Mouse (Mus musculus): Measurements from ENCODE around the gene Gm20721. TPM values are rescaled to one million over a fixed set of nuclear protein-coding genes. Genes with fewer than 3 reads are reported as not detected.
"Not testable (repeated sequence)": the region's sequence is repeated elsewhere in the genome, so short reads cannot be mapped to it uniquely, and the experiment has no call there.

Gene Gm20721
- polyA plus RNA-seq, 1 experiment = not detected

DNA sequence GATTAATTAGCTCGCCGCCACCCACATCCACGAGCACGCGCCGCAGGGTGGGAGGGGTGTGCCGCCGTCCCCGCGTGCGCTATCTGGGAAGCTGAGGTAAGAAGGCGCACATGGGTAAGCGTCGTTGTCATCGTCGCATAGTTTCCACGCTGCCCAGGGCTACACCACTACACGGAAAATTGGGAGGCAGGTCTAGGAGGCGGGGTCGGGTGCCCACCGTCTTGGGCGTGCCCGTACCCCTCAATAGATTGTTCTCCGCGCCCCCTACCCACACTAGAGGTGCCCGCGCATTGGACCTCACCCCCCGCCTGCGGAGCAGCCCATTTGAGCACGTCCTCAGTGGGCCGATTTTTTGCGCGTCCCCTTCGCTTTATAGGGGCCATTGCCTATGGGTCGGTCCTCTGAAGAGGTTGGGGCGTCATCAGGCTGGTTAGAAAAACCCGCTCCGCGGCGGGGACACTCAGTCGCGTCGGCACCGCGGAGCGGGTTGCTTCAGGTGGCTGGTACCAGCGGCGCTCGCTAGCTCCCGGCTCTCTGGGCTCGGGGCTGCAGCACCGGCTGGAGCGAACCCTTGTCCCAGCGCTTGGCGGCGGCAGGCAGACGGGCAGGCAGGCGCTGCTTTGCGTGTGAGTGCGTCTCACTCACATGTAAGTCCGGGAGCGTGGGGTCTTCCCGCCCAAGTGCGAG, 19.1 kb downstream of the Gm20721 start:
- H3K27ac ChIP-seq (ENCODE audit: insufficient read depth, low read depth, low read length) = peak overlapping the region; percentile 73
- 64% methylated on average over 64 of the region's 64 CpGs for WGBS

DNA sequence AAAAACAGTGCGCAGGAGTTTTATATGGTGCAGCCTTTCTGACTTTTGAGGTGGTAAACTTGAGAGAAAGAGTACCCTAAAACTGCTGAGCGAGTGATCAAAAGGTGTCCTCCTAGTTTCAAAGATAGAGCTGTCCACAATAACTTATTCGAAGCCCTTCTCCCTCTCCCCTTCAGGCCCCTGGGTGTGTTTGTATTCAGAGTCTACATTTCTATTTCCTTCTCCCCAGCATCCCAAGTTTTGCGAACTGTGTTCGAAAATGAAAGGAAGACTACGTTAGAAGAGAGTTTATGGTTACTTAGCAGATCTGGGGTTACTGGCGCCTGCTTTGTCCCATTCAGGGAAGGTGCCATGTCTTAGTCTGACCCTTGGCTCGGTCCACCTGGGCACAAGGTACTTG, 20.0 kb downstream of the Gm20721 start:
- H3K27ac ChIP-seq (ENCODE audit: insufficient read depth, low read depth, low read length) = no peak overlapping the region
- WGBS = 74% methylated on average over 8 of the region's 8 CpGs
- peaks cover 11% of the 10 kb centered on the region for H3K4me1 ChIP-seq (ENCODE audit: control insufficient read depth, insufficient read depth, low read length)
- peak overlapping the region; percentile 68; the same call in 1 of the 2 replicates for H3K4me3 ChIP-seq (ENCODE audit: insufficient read depth, low read depth, low read length)
- TF ChIP-seq CTCF (IDR thresholded peaks at IDR 0.05; ENCODE audit: insufficient read depth, low read depth, low read length) (no peak), POLR2A (IDR thresholded peaks at IDR 0.05; ENCODE audit: insufficient read depth, low read depth, low read length) (no peak)

More for the DNA sequence above, 19.1 kb downstream of the Gm20721 start:
- H3K4me3 ChIP-seq (ENCODE audit: insufficient read depth, low read depth, low read length) = peak overlapping the region; percentile 68
- H3K4me1 ChIP-seq (ENCODE audit: control insufficient read depth, insufficient read depth, low read length) = peaks cover 11% of the 10 kb centered on the region
- TF ChIP-seq POLR2A (IDR thresholded peaks at IDR 0.05; ENCODE audit: insufficient read depth, low read depth, low read length) (peak; percentile 97), CTCF (IDR thresholded peaks at IDR 0.05; ENCODE audit: insufficient read depth, low read depth, low read length) (no peak)

DNA sequence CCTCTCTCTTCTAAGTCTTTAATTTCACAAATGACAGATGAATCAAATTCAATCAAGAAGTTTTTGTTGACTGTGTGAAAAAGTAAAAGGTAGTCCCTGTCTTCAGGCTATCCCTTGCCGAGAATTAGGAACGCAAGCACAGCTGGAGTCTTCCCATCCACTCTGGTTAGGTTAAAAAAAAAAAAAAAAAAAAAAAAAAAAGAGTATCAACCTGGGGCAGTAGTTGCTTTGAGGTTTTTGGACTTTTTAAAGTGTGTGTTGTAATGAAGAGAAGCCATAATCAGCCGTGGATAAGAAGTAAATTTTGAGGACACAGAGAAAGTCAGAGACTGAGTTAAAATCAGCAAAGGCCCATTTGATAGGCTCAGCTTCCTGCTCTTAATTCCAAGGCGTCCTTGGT, 20.5 kb downstream of the Gm20721 start:
- Histone ChIP-seq H3K27ac (ENCODE audit: insufficient read depth, low read depth, low read length) (no peak overlapping the region), H3K4me3 (ENCODE audit: insufficient read depth, low read depth, low read length) (no peak overlapping the region), H3K4me1 (ENCODE audit: control insufficient read depth, insufficient read depth, low read length) (peaks cover 11% of the 10 kb centered on the region)
- no peak for TF ChIP-seq CTCF (IDR thresholded peaks at IDR 0.05; ENCODE audit: insufficient read depth, low read depth, low read length)
- WGBS = 82% methylated on average over 4 of the region's 4 CpGs

DNA sequence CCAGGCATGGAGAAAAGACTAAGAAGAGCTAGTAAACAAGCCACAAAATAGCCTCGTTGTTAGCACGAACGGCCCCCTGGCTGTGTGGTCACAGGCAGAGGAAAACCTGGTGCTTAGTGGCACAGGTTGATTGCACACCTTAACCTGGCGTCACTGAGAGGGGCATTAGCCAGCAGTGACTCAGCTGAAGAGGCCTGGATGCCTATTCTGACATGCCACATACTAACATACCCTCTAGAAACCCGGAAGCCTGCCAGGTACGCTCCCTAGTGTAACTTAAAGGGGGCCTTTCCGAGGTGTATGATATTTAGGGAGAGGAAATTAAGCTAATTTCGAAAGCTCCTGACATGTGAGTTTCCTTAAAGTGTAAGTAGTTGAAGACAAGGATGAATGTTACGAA, 29.9 kb downstream of the Gm20721 start:
- WGBS = 95% methylated on average over 9 of the region's 9 CpGs
- Histone ChIP-seq H3K4me1 (ENCODE audit: control insufficient read depth, insufficient read depth, low read length) (no peaks in the 10 kb centered on the region), H3K27ac (ENCODE audit: insufficient read depth, low read depth, low read length) (no peak overlapping the region), H3K4me3 (ENCODE audit: insufficient read depth, low read depth, low read length) (no peak overlapping the region)
- TF ChIP-seq CTCF (IDR thresholded peaks at IDR 0.05; ENCODE audit: insufficient read depth, low read depth, low read length) (no peak), POLR2A (IDR thresholded peaks at IDR 0.05; ENCODE audit: insufficient read depth, low read depth, low read length) (no peak)

DNA sequence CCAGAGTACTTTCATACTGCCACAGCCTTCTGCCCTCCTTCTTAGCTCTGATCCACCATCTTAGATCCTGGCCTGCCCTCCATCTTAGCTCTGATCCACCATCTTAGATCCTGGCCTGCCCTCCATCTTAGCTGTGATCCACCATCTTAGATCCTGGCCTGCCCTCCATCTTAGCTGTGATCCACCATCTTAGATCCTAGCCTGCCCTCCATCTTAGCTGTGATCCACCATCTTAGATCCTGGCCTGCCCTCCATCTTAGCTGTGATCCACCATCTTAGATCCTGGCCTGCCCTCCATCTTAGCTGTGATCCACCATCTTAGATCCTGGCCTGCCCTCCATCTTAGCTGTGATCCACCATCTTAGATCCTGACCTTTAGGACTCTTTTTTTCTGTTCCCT, 31.1 kb downstream of the Gm20721 start:
- not testable (repeated sequence) for H3K27ac ChIP-seq (ENCODE audit: insufficient read depth, low read depth, low read length); H3K4me1 ChIP-seq (ENCODE audit: control insufficient read depth, insufficient read depth, low read length); H3K4me3 ChIP-seq (ENCODE audit: insufficient read depth, low read depth, low read length)

DNA sequence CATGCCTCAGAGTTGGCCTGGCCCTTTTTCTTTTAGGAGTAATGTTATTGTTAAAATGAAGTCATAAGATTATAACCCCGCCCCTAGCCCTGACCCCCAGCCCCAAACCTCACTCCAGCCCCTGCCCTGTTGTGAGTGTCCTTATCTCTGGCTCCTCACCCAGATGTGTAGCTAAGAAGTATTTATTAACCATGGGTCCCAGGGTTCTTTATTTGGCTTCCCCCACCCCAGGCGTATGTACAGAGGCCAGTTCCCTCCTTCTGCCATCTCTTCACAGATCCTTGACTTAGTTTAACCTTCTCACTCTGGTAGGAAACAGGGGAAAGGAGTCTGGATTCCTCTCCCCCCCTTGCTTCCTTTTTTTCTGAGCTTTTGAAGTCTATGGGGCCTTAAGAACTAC, 33.9 kb downstream of the Gm20721 start:
- 93% methylated on average over 2 of the region's 2 CpGs for WGBS
- H3K4me3 ChIP-seq (ENCODE audit: insufficient read depth, low read depth, low read length) = no peak overlapping the region

DNA sequence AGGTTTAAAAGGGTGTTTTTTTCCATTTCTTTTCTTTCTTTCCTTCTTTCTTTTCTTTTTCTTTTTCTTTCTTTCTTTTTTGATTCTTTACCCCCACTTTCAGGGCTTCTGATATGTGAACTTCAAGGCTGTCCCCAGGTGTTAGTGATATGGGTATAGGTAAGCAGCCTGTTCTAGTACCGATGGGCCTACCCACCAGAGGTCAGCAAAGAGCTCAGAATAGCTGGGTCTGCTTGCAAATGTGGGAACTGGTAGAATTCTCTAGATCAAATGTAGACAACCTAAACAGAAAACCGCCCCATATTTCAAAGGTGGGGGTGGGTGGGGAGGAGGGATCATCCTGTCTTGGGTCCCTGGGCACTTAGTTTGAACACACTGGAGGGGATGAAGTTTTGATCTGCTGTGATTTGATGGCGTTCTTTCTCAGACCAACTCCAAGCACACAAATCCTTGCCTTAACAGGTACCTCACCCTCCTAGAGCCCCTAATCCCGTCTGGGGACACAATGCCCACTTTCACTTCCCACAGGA, 34.3 kb downstream of the Gm20721 start:
- WGBS = 15% methylated on average over 4 of the region's 4 CpGs
- TF ChIP-seq CTCF (IDR thresholded peaks at IDR 0.05; ENCODE audit: insufficient read depth, low read depth, low read length) (no peak), POLR2A (IDR thresholded peaks at IDR 0.05; ENCODE audit: insufficient read depth, low read depth, low read length) (no peak)
- Histone ChIP-seq H3K27ac (ENCODE audit: insufficient read depth, low read depth, low read length) (no peak overlapping the region), H3K4me3 (ENCODE audit: insufficient read depth, low read depth, low read length) (no peak overlapping the region), H3K4me1 (ENCODE audit: control insufficient read depth, insufficient read depth, low read length) (no peaks in the 10 kb centered on the region)

More for the DNA sequence above, 33.9 kb downstream of the Gm20721 start:
- TF ChIP-seq POLR2A (IDR thresholded peaks at IDR 0.05; ENCODE audit: insufficient read depth, low read depth, low read length) = no peak
- no peak for TF ChIP-seq CTCF (IDR thresholded peaks at IDR 0.05; ENCODE audit: insufficient read depth, low read depth, low read length)
- Histone ChIP-seq H3K4me1 (ENCODE audit: control insufficient read depth, insufficient read depth, low read length) (no peaks in the 10 kb centered on the region), H3K27ac (ENCODE audit: insufficient read depth, low read depth, low read length) (no peak overlapping the region)

DNA sequence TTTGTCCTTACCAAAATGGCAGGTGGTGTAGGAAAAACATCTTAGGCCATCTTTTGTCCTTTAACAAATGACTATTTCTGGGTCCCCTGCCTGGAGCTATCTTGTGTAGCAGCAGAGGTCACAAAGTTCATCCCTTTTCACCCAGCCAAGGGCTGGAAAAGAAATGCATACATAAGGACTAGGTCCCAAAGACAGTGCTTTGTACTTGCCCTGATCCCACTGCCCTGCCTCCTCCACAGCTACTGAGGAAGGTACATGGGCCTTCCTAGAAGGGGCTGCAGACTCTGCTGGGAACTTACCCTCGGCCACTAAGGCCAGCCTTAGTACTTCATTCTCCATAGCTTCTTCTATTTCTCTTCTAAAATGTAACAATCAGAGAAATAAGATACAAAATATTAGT, 34.9 kb downstream of the Gm20721 start:
- TF ChIP-seq CTCF (IDR thresholded peaks at IDR 0.05; ENCODE audit: insufficient read depth, low read depth, low read length) = no peak
- no peak for TF ChIP-seq POLR2A (IDR thresholded peaks at IDR 0.05; ENCODE audit: insufficient read depth, low read depth, low read length)
- H3K4me1 ChIP-seq (ENCODE audit: control insufficient read depth, insufficient read depth, low read length) = no peaks in the 10 kb centered on the region
- WGBS = 66% methylated on average over 1 of the region's 1 CpGs
- H3K27ac ChIP-seq (ENCODE audit: insufficient read depth, low read depth, low read length) = no peak overlapping the region
- no peak overlapping the region for H3K4me3 ChIP-seq (ENCODE audit: insufficient read depth, low read depth, low read length)

DNA sequence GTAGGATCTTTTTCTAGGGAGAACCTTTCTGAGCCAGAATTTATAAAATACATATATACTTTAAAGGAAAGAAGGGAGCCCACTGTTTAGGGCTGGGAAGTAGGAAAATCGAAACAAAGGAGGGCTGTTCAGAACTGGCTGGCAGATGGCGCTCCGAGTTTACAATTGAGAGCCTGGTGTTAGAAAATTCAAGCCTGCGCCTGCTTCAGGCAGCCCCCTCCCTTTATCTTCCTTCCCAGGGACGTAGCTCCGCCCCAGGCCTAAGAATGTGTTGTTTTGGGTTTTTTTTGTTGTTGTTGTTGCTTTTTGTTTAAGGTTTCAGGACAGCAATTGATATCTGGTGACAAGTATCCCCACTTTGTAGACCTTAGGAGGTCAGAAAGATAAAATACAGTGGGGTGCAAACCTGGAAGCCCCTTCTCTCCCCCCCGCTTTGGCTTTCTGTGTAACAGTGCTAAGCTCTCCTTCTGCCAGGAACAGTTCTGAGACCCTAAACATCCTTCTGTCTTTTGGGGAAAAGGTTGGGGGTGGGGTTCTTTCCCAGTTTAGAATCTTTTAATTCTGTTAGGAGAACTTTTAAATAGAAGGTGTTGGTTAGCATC, 35.5 kb downstream of the Gm20721 start:
- TF ChIP-seq POLR2A (IDR thresholded peaks at IDR 0.05; ENCODE audit: insufficient read depth, low read depth, low read length) (no peak), CTCF (IDR thresholded peaks at IDR 0.05; ENCODE audit: insufficient read depth, low read depth, low read length) (peak; percentile 76)
- Histone ChIP-seq H3K4me1 (ENCODE audit: control insufficient read depth, insufficient read depth, low read length) (no peaks in the 10 kb centered on the region), H3K27ac (ENCODE audit: insufficient read depth, low read depth, low read length) (no peak overlapping the region), H3K4me3 (ENCODE audit: insufficient read depth, low read depth, low read length) (no peak overlapping the region)
- 9% methylated on average over 7 of the region's 7 CpGs for WGBS
